Mouse (Mus musculus) stomach, postnatal 0 days (tissue): ENCODE data around the gene Alkbh6.

Source experiments
- CTCF ChIP-seq: IDR thresholded peaks from 2 replicates; pipeline ENCODE4 v1.5.1; 2016; ENCODE audit warnings: antibody characterized with exemption, low read depth, mild to moderate bottlenecking, moderate library complexity
- EP300 ChIP-seq: optimal IDR thresholded peaks from 2 replicates; pipeline ENCODE3; 2016; ENCODE audit warnings: antibody characterized with exemption

GRCm38 (mm10) chr7:30362652-30363343 is 54.3 kb downstream of the Alkbh6 start, which contains the start of gene Lrfn3:
- TF ChIP-seq CTCF (no peak), EP300 (no peak)
